In the genomic region with DNA sequence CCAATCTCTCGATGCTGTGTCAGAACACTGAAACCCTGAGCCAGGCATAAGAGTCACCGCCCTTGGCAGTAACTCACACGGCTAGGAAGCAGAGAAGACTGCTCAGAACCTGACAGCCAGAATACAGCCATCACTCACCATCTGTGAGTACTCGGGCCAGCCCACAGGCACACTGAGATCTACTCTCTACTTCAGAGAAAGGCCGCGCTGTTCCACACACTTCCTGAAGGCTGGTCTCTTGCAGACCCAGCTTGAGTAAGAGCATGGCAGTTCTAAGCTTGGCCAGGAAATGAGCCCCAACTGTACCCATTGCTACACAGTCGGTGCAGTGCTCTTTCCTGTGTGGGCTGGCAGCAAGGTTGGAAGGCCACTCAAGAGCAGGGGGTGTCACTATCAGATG, we compare ENCODE assay signal across 10 mouse cellular contexts. TPM values are rescaled to one million over a fixed set of nuclear protein-coding genes. Genes with fewer than 3 reads are reported as not detected.
DNase-seq lines count a peak whose midpoint lies in the region; ATAC-seq lines count a peak whose summit lies in the region.
"Had no signal": no experiment of that assay in that cellular context is flagged by ENCODE, and none has a peak within 500 bp of the region (broad histone marks: within the 10 kb centered on the region; RNA-seq: fewer than 3 reads in every experiment).

No protein-coding gene starts in this region.

- H3K4me2 ChIP-seq in liver, embryonic 12.5 days = peak overlapping the region; percentile 24
- H3K4me2 ChIP-seq in midbrain, embryonic 11.5 days = no peak overlapping the region
- no peak overlapping the region for H3K4me2 ChIP-seq in forebrain, embryonic 15.5 days (replicated peaks)
- H3K4me2 ChIP-seq: hindbrain, embryonic 15.5 days had no signal

- no peaks in the 10 kb centered on the region for H3K9me3 ChIP-seq in liver, embryonic 12.5 days (replicated peaks)
- H3K9me3 ChIP-seq in midbrain, embryonic 11.5 days (ENCODE audit: control insufficient read depth, low read length) = no peaks in the 10 kb centered on the region
- no peaks in the 10 kb centered on the region for H3K9me3 ChIP-seq in embryonic facial prominence, embryonic 10.5 days
- no peaks in the 10 kb centered on the region for H3K9me3 ChIP-seq in forebrain, embryonic 15.5 days
- H3K9me3 ChIP-seq: hindbrain, embryonic 15.5 days had no signal

- peak; percentile 63 for ATAC-seq in cerebellum, adult (ENCODE audit: insufficient number of reproducible peaks, low FRiP score, low TSS enrichment)
- peak; percentile 40 for ATAC-seq in liver, embryonic 12.5 days
- no peak for ATAC-seq in midbrain, embryonic 11.5 days (ENCODE audit: low FRiP score)
- no peak for ATAC-seq in forebrain, embryonic 15.5 days (replicated peaks)

- no peak for DNase-seq in cerebellum, adult 8-10 months
- peak; percentile 77 for DNase-seq in CD4-positive, CD25-positive, alpha-beta regulatory T cell, adult 2 months (ENCODE audit: low read depth, low spot score)
- DNase-seq in naive thymus-derived CD4-positive, alpha-beta T cell, adult 2 months (ENCODE audit: low read depth) = peak; percentile 73
- DNase-seq in midbrain, embryonic 11.5 days (ENCODE audit: low spot score, missing footprints) = no peak
- no peak for DNase-seq in embryonic facial prominence, embryonic 10.5 days (ENCODE audit: low spot score)

- H3K36me3 ChIP-seq in liver, embryonic 12.5 days = peaks cover 82% of the 10 kb centered on the region
- no peaks in the 10 kb centered on the region for H3K36me3 ChIP-seq in midbrain, embryonic 11.5 days (ENCODE audit: control insufficient read depth, insufficient read depth, low read length)
- peaks cover 26% of the 10 kb centered on the region for H3K36me3 ChIP-seq in embryonic facial prominence, embryonic 10.5 days (replicated peaks)
- no peaks in the 10 kb centered on the region for H3K36me3 ChIP-seq in forebrain, embryonic 15.5 days

- H3K4me1 ChIP-seq in liver, embryonic 12.5 days = peaks cover 92% of the 10 kb centered on the region
- no peaks in the 10 kb centered on the region for H3K4me1 ChIP-seq in midbrain, embryonic 11.5 days (ENCODE audit: control insufficient read depth, insufficient read depth, low read length)
- no peaks in the 10 kb centered on the region for H3K4me1 ChIP-seq in embryonic facial prominence, embryonic 10.5 days
- H3K4me1 ChIP-seq in forebrain, embryonic 15.5 days = 0 out of 2 replicates have a peak, but pooled peaks cover 3% of the 10 kb centered on the region
- H3K4me1 ChIP-seq: hindbrain, embryonic 15.5 days had no signal

- H3K27me3 ChIP-seq in liver, embryonic 12.5 days (replicated peaks) = no peaks in the 10 kb centered on the region
- no peaks in the 10 kb centered on the region for H3K27me3 ChIP-seq in midbrain, embryonic 11.5 days (ENCODE audit: control insufficient read depth, insufficient read depth, low read length)
- H3K27me3 ChIP-seq in embryonic facial prominence, embryonic 10.5 days (replicated peaks; ENCODE audit: low read depth, poor library complexity, severe bottlenecking) = no peaks in the 10 kb centered on the region
- H3K27me3 ChIP-seq in forebrain, embryonic 15.5 days = no peaks in the 10 kb centered on the region
- H3K27me3 ChIP-seq: CH12.LX; hindbrain, embryonic 15.5 days had no signal

- peak overlapping the region; percentile 100 for H3K27ac ChIP-seq in liver, embryonic 12.5 days
- H3K27ac ChIP-seq in midbrain, embryonic 11.5 days (ENCODE audit: low read depth, low read length) = no peak overlapping the region
- no peak overlapping the region for H3K27ac ChIP-seq in embryonic facial prominence, embryonic 10.5 days (replicated peaks)
- no peak overlapping the region for H3K27ac ChIP-seq in forebrain, embryonic 15.5 days (replicated peaks)
- H3K27ac ChIP-seq: hindbrain, embryonic 15.5 days had no signal

- WGBS in liver, embryonic 12.5 days (ENCODE audit: insufficient replicate concordance) = 40% methylated on average over 7 of the region's 7 CpGs
- 93% methylated on average over 7 of the region's 7 CpGs for WGBS in midbrain, embryonic 11.5 days
- WGBS in embryonic facial prominence, embryonic 10.5 days = 88% methylated on average over 7 of the region's 7 CpGs
- WGBS in forebrain, embryonic 15.5 days = 89% methylated on average over 7 of the region's 7 CpGs

- H3K4me3 ChIP-seq in liver, embryonic 12.5 days = no peak overlapping the region
- H3K4me3 ChIP-seq in midbrain, embryonic 11.5 days (ENCODE audit: low read depth, low read length) = no peak overlapping the region
- H3K4me3 ChIP-seq in embryonic facial prominence, embryonic 10.5 days = no peak overlapping the region
- H3K4me3 ChIP-seq in forebrain, embryonic 15.5 days = no peak overlapping the region
- H3K4me3 ChIP-seq: hindbrain, embryonic 15.5 days had no signal

- peak overlapping the region; percentile 53 for H3K9ac ChIP-seq in liver, embryonic 12.5 days
- H3K9ac ChIP-seq in midbrain, embryonic 11.5 days (ENCODE audit: low read length) = no peak overlapping the region
- H3K9ac ChIP-seq in forebrain, embryonic 15.5 days (replicated peaks) = no peak overlapping the region
- H3K9ac ChIP-seq: hindbrain, embryonic 15.5 days had no signal

RNA-seq across cellular contexts. Expression of a gene that starts 27.7 kb away (rescaled TPM):
- polyA plus RNA-seq in liver, embryonic 12.5 days (2016; fragmentation: Nextera tagmentation; extraction: Ambion mirVana) = 11.0 and 12.2 TPM in 2 replicates
- 8.2 and 8.7 TPM in 2 replicates for polyA plus RNA-seq in midbrain, embryonic 11.5 days (2014; fragmentation: Nextera tagmentation; extraction: Ambion mirVana)
- 8.3 and 8.8 TPM in 2 replicates for polyA plus RNA-seq in embryonic facial prominence, embryonic 10.5 days (2016; fragmentation: Nextera tagmentation; extraction: Ambion mirVana)
- 6.0 and 6.1 TPM in 2 replicates for polyA plus RNA-seq in forebrain, embryonic 15.5 days (2015; fragmentation: Nextera tagmentation; extraction: Ambion mirVana)

Comparison
In these comparisons a context has a peak if more than half of its experiments do, and no peak if none do; other contexts are left out.
1. ATAC-seq: peak in cerebellum, adult (single experiment) and liver, embryonic 12.5 days (single experiment); none in midbrain, embryonic 11.5 days (single experiment) and forebrain, embryonic 15.5 days (single experiment).
2. DNase-seq: peak in CD4-positive, CD25-positive, alpha-beta regulatory T cell, adult 2 months (single experiment) and naive thymus-derived CD4-positive, alpha-beta T cell, adult 2 months (single experiment); none in cerebellum, adult 8-10 months (single experiment), midbrain, embryonic 11.5 days (single experiment) and embryonic facial prominence, embryonic 10.5 days (single experiment).